In the genomic region with DNA sequence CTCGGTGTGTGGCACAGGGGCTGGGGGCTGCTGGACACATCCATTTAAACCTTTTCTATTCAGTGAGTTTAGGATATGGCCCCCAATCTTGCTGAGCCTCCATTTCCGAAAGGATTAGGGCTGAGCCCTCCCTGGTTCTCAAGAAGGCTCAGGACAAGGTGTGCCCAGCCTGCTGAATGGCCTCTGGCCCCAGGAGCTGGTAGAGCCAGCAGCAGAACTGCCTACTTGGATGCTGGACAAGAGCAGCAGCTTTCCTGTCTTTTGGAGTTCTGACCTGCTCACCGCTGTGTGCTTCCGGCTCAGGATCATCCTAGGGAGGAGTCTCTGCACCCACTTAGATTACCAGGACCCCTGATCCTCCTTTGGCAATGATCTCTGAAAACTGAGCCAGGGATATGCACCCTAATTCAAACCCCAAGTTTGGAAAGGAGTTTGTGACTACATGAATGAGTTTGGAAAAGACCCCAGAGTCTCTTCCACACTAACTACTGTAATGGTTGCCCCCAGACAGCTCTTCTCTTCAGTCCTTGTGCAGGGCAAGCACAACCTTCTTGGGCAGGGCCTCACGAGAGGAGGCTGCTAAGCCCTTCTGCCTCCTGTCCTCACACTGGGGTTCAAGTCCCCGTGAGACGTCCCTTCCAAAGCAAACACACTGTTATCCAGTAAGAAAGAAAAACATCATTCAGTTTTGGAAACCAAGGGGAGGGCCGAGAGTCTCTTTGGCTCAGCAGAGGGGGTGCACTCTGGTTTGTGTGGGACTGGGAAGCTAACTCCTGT, we compare ENCODE assay signal across 9 mouse cellular contexts. TPM values are rescaled to one million over a fixed set of nuclear protein-coding genes. Genes with fewer than 3 reads are reported as not detected.
DNase-seq lines count a peak whose midpoint lies in the region; ATAC-seq lines count a peak whose summit lies in the region.
"Had no signal": no experiment of that assay in that cellular context is flagged by ENCODE, and none has a peak within 500 bp of the region (broad histone marks: within the 10 kb centered on the region; RNA-seq: fewer than 3 reads in every experiment).

No protein-coding gene starts in this region.

- H3K4me1 ChIP-seq in forebrain, embryonic 12.5 days, result peaks cover 13% of the 10 kb centered on the region
- H3K4me1 ChIP-seq in forebrain, embryonic 15.5 days, result 0 out of 2 replicates have a peak, but pooled peaks cover 3% of the 10 kb centered on the region
- peaks cover 82% of the 10 kb centered on the region for H3K4me1 ChIP-seq in megakaryocyte, embryonic 14.5 days
- peaks cover 59% of the 10 kb centered on the region for H3K4me1 ChIP-seq in heart, embryonic 16.5 days (ENCODE audit: control insufficient read depth, insufficient read depth, low read length)
- H3K4me1 ChIP-seq in liver, embryonic 16.5 days (ENCODE audit: control insufficient read depth, low read depth, low read length), result peaks cover 72% of the 10 kb centered on the region

- WGBS in forebrain, embryonic 12.5 days, result 77% methylated on average over 8 of the region's 8 CpGs
- WGBS in forebrain, embryonic 15.5 days, result 79% methylated on average over 8 of the region's 8 CpGs
- WGBS in heart, embryonic 16.5 days, result 53% methylated on average over 8 of the region's 8 CpGs
- WGBS in liver, embryonic 16.5 days (ENCODE audit: insufficient replicate concordance), result 25% methylated on average over 8 of the region's 8 CpGs

- H3K27ac ChIP-seq in forebrain, embryonic 12.5 days, result 0 out of 2 replicates have a peak overlapping the region, but pooled peaks have one; percentile 9
- H3K27ac ChIP-seq in forebrain, embryonic 15.5 days (replicated peaks), result no peak overlapping the region
- peak overlapping the region; percentile 98 for H3K27ac ChIP-seq in heart, embryonic 16.5 days (ENCODE audit: low read length)
- H3K27ac ChIP-seq in liver, embryonic 16.5 days (ENCODE audit: low read length), result peak overlapping the region; percentile 98

- H3K4me3 ChIP-seq in forebrain, embryonic 12.5 days (replicated peaks), result no peak overlapping the region
- no peak overlapping the region for H3K4me3 ChIP-seq in forebrain, embryonic 15.5 days
- H3K4me3 ChIP-seq in megakaryocyte, embryonic 14.5 days (replicated peaks), result peak overlapping the region; percentile 93
- peak overlapping the region; percentile 57 for H3K4me3 ChIP-seq in heart, embryonic 16.5 days (ENCODE audit: low read length)
- H3K4me3 ChIP-seq in liver, embryonic 16.5 days (ENCODE audit: low read depth, low read length), result peak overlapping the region; percentile 72
- H3K4me3 ChIP-seq: midbrain, embryonic 12.5 days had no signal

- ATAC-seq in forebrain, embryonic 12.5 days (ENCODE audit: low FRiP score), result no peak
- ATAC-seq in forebrain, embryonic 15.5 days (replicated peaks), result no peak
- ATAC-seq in megakaryocyte, adult 5-6 weeks (ENCODE audit: poor library complexity, severe bottlenecking), result no peak
- no peak for ATAC-seq in heart, embryonic 16.5 days (replicated peaks; ENCODE audit: extremely low read depth, insufficient read depth, low FRiP score)
- ATAC-seq in liver, embryonic 16.5 days (ENCODE audit: low read depth), result no peak

- no peaks in the 10 kb centered on the region for H3K9me3 ChIP-seq in forebrain, embryonic 12.5 days
- no peaks in the 10 kb centered on the region for H3K9me3 ChIP-seq in forebrain, embryonic 15.5 days
- no peaks in the 10 kb centered on the region for H3K9me3 ChIP-seq in megakaryocyte, embryonic 14.5 days
- H3K9me3 ChIP-seq in heart, embryonic 16.5 days (replicated peaks; ENCODE audit: control insufficient read depth, low read length), result no peaks in the 10 kb centered on the region
- H3K9me3 ChIP-seq in liver, embryonic 16.5 days (replicated peaks; ENCODE audit: control insufficient read depth, low read length), result no peaks in the 10 kb centered on the region
- H3K9me3 ChIP-seq: midbrain, embryonic 12.5 days had no signal

- H3K4me2 ChIP-seq in forebrain, embryonic 12.5 days, result no peak overlapping the region
- no peak overlapping the region for H3K4me2 ChIP-seq in forebrain, embryonic 15.5 days (replicated peaks)
- H3K4me2 ChIP-seq in heart, embryonic 16.5 days (ENCODE audit: low read depth, low read length), result peak overlapping the region; percentile 67
- H3K4me2 ChIP-seq in liver, embryonic 16.5 days (ENCODE audit: low read depth, low read length), result peak overlapping the region; percentile 67
- H3K4me2 ChIP-seq: midbrain, embryonic 12.5 days had no signal

- H3K36me3 ChIP-seq in forebrain, embryonic 12.5 days (replicated peaks), result peaks cover 16% of the 10 kb centered on the region
- H3K36me3 ChIP-seq in forebrain, embryonic 15.5 days, result no peaks in the 10 kb centered on the region
- H3K36me3 ChIP-seq in megakaryocyte, embryonic 14.5 days (replicated peaks; ENCODE audit: low read length), result peaks cover 74% of the 10 kb centered on the region
- H3K36me3 ChIP-seq in heart, embryonic 16.5 days (ENCODE audit: control insufficient read depth, insufficient read depth), result 0 out of 2 replicates have a peak, but pooled peaks cover 4% of the 10 kb centered on the region
- H3K36me3 ChIP-seq in liver, embryonic 16.5 days (ENCODE audit: control insufficient read depth, insufficient read depth), result peaks cover 9% of the 10 kb centered on the region

- DNase-seq in right cerebral cortex, postnatal 10 days (ENCODE audit: low spot score in 2 of 2), result no peak
- no peak for DNase-seq in gastrocnemius, adult 18-20 months (ENCODE audit: low spot score)

- H3K27me3 ChIP-seq in forebrain, embryonic 12.5 days, result no peaks in the 10 kb centered on the region
- no peaks in the 10 kb centered on the region for H3K27me3 ChIP-seq in forebrain, embryonic 15.5 days
- no peaks in the 10 kb centered on the region for H3K27me3 ChIP-seq in megakaryocyte, embryonic 14.5 days (replicated peaks)
- no peaks in the 10 kb centered on the region for H3K27me3 ChIP-seq in heart, embryonic 16.5 days (ENCODE audit: control insufficient read depth, insufficient read depth, low read length)
- H3K27me3 ChIP-seq in liver, embryonic 16.5 days (ENCODE audit: control insufficient read depth, insufficient read depth, low read depth, low read length), result no peaks in the 10 kb centered on the region
- H3K27me3 ChIP-seq: midbrain, embryonic 12.5 days had no signal

- H3K9ac ChIP-seq in forebrain, embryonic 12.5 days, result 0 out of 2 replicates have a peak overlapping the region, but pooled peaks have one; percentile 25
- H3K9ac ChIP-seq in forebrain, embryonic 15.5 days (replicated peaks), result no peak overlapping the region
- H3K9ac ChIP-seq in heart, embryonic 16.5 days (ENCODE audit: low read length), result peak overlapping the region; percentile 75
- H3K9ac ChIP-seq in liver, embryonic 16.5 days (ENCODE audit: low read depth, low read length), result peak overlapping the region; percentile 82
- H3K9ac ChIP-seq: midbrain, embryonic 12.5 days had no signal

RNA-seq across cellular contexts. Expression of gene Smim5, which starts 1.0 kb away (rescaled TPM):
- polyA plus RNA-seq in forebrain, embryonic 12.5 days (2016; fragmentation: Nextera tagmentation; extraction: Ambion mirVana), result 1.1 and 1.3 TPM in 2 replicates
- 1.2 and 2.5 TPM in 2 replicates for polyA plus RNA-seq in forebrain, embryonic 15.5 days (2015; fragmentation: Nextera tagmentation; extraction: Ambion mirVana)
- 6.7 and 13.1 TPM in 2 replicates for polyA plus RNA-seq in megakaryocyte, embryonic 14.5 days (2012; ENCODE audit: insufficient read depth, low replicate concordance)
- total RNA-seq in megakaryocyte, adult 5-6 weeks (2015), result 37.5 and 48.1 TPM in 2 replicates
- total RNA-seq in megakaryocyte, adult 5-6 weeks (2017), result 40.4 and 42.5 TPM in 2 replicates
- 68.4 and 82.9 TPM in 2 replicates for polyA plus RNA-seq in heart, embryonic 16.5 days (2015; fragmentation: Nextera tagmentation; extraction: Ambion mirVana)
- polyA plus RNA-seq in liver, embryonic 16.5 days (2015; fragmentation: Nextera tagmentation; extraction: Ambion mirVana), result 29.5 and 30.1 TPM in 2 replicates
- 1 to 10 TPM in 1 of 2 experiments, under 1 TPM in 1; 0.38 to 1.1 TPM for total RNA-seq in gastrocnemius, adult 18-20 months (2021)

RNA-seq across cellular contexts. Expression of gene Smim6, which starts 11.1 kb away (rescaled TPM):
- 0.49 and 1.1 TPM in 2 replicates for polyA plus RNA-seq in forebrain, embryonic 12.5 days (2016; fragmentation: Nextera tagmentation; extraction: Ambion mirVana)
- polyA plus RNA-seq in forebrain, embryonic 15.5 days (2015; fragmentation: Nextera tagmentation; extraction: Ambion mirVana), result 0.94 and 1.1 TPM in 2 replicates
- polyA plus RNA-seq in megakaryocyte, embryonic 14.5 days (2012; ENCODE audit: insufficient read depth, low replicate concordance), result not detected in 2 replicates
- total RNA-seq in megakaryocyte, adult 5-6 weeks (2015), result 2.7 and 4.9 TPM in 2 replicates
- total RNA-seq in megakaryocyte, adult 5-6 weeks (2017), result 0.73 TPM in 1 of 2 replicates, not detected in the other
- polyA plus RNA-seq in heart, embryonic 16.5 days (2015; fragmentation: Nextera tagmentation; extraction: Ambion mirVana), result 3.7 and 5.7 TPM in 2 replicates
- polyA plus RNA-seq in liver, embryonic 16.5 days (2015; fragmentation: Nextera tagmentation; extraction: Ambion mirVana), result 2.7 and 3.1 TPM in 2 replicates
- not detected for total RNA-seq in gastrocnemius, adult 18-20 months (2021)

RNA-seq across cellular contexts. Expression of gene Sap30bp, which starts 32.3 kb away (rescaled TPM):
- polyA plus RNA-seq in forebrain, embryonic 12.5 days (2016; fragmentation: Nextera tagmentation; extraction: Ambion mirVana), result 56.8 and 61.9 TPM in 2 replicates
- polyA plus RNA-seq in forebrain, embryonic 15.5 days (2015; fragmentation: Nextera tagmentation; extraction: Ambion mirVana), result 53.3 and 53.6 TPM in 2 replicates
- polyA plus RNA-seq in megakaryocyte, embryonic 14.5 days (2012; ENCODE audit: insufficient read depth, low replicate concordance), result 13.5 and 14.4 TPM in 2 replicates
- total RNA-seq in megakaryocyte, adult 5-6 weeks (2015), result 18.6 and 22.6 TPM in 2 replicates
- total RNA-seq in megakaryocyte, adult 5-6 weeks (2017), result 158 and 190 TPM in 2 replicates
- polyA plus RNA-seq in heart, embryonic 16.5 days (2015; fragmentation: Nextera tagmentation; extraction: Ambion mirVana), result 20.2 and 23.5 TPM in 2 replicates
- 13.6 and 16.2 TPM in 2 replicates for polyA plus RNA-seq in liver, embryonic 16.5 days (2015; fragmentation: Nextera tagmentation; extraction: Ambion mirVana)
- 10 to 100 TPM in 1 of 2 experiments, 1 to 10 TPM in 1; 9.2 to 10.1 TPM for total RNA-seq in gastrocnemius, adult 18-20 months (2021)

RNA-seq across cellular contexts. Expression of gene Recql5, which starts 32.5 kb away (rescaled TPM):
- 32.5 and 33.4 TPM in 2 replicates for polyA plus RNA-seq in forebrain, embryonic 12.5 days (2016; fragmentation: Nextera tagmentation; extraction: Ambion mirVana)
- polyA plus RNA-seq in forebrain, embryonic 15.5 days (2015; fragmentation: Nextera tagmentation; extraction: Ambion mirVana), result 24.6 and 29.2 TPM in 2 replicates
- polyA plus RNA-seq in megakaryocyte, embryonic 14.5 days (2012; ENCODE audit: insufficient read depth, low replicate concordance), result 9.5 and 10.4 TPM in 2 replicates
- total RNA-seq in megakaryocyte, adult 5-6 weeks (2015), result 13.2 and 19.9 TPM in 2 replicates
- 19.9 and 22.5 TPM in 2 replicates for total RNA-seq in megakaryocyte, adult 5-6 weeks (2017)
- 13.2 and 13.6 TPM in 2 replicates for polyA plus RNA-seq in heart, embryonic 16.5 days (2015; fragmentation: Nextera tagmentation; extraction: Ambion mirVana)
- polyA plus RNA-seq in liver, embryonic 16.5 days (2015; fragmentation: Nextera tagmentation; extraction: Ambion mirVana), result 7.9 and 8.9 TPM in 2 replicates
- total RNA-seq in gastrocnemius, adult 18-20 months (2021), result 1 to 10 TPM; 6.5 to 7.2 TPM

RNA-seq across cellular contexts. Expression of gene Myo15b, which starts 42.5 kb away (rescaled TPM):
- polyA plus RNA-seq in forebrain, embryonic 12.5 days (2016; fragmentation: Nextera tagmentation; extraction: Ambion mirVana), result 0.17 and 0.31 TPM in 2 replicates
- 0.17 TPM in 1 of 2 replicates, not detected in the other for polyA plus RNA-seq in forebrain, embryonic 15.5 days (2015; fragmentation: Nextera tagmentation; extraction: Ambion mirVana)
- 0.48 TPM in 1 of 2 replicates, not detected in the other for polyA plus RNA-seq in megakaryocyte, embryonic 14.5 days (2012; ENCODE audit: insufficient read depth, low replicate concordance)
- 0.51 TPM in 1 of 2 replicates, not detected in the other for total RNA-seq in megakaryocyte, adult 5-6 weeks (2015)
- total RNA-seq in megakaryocyte, adult 5-6 weeks (2017), result 0.04 and 0.33 TPM in 2 replicates
- 0.17 and 1.7 TPM in 2 replicates for polyA plus RNA-seq in heart, embryonic 16.5 days (2015; fragmentation: Nextera tagmentation; extraction: Ambion mirVana)
- polyA plus RNA-seq in liver, embryonic 16.5 days (2015; fragmentation: Nextera tagmentation; extraction: Ambion mirVana), result 0.34 and 1.5 TPM in 2 replicates
- not detected for total RNA-seq in gastrocnemius, adult 18-20 months (2021)

Comparison
In these comparisons a context has a peak if more than half of its experiments do, and no peak if none do; other contexts are left out.
1. H3K4me2 ChIP-seq: peak in heart, embryonic 16.5 days (single experiment) and liver, embryonic 16.5 days (single experiment); none in forebrain, embryonic 12.5 days (single experiment) and forebrain, embryonic 15.5 days (single experiment).
2. H3K4me3 ChIP-seq: peak in megakaryocyte, embryonic 14.5 days (single experiment), heart, embryonic 16.5 days (single experiment) and liver, embryonic 16.5 days (single experiment); none in forebrain, embryonic 12.5 days (single experiment) and forebrain, embryonic 15.5 days (single experiment).